Mouse (Mus musculus): ENCODE measurements around the gene Stk32b. TPM values are rescaled to one million over a fixed set of nuclear protein-coding genes. Genes with fewer than 3 reads are reported as not detected.

Stk32b gene
- polyA plus RNA-seq, 1 experiment from 2014 or later: 3.8 TPM

GRCm38 (mm10) chr5:37471584-37471983 is 245.4 kb downstream of the Stk32b start:
- Histone ChIP-seq H3K27me3 (ENCODE audit: insufficient read depth, low read length) (no peaks in the 10 kb centered on the region), H3K36me3 (ENCODE audit: insufficient read depth, low read length) (no peaks in the 10 kb centered on the region), H3K9me3 (ENCODE audit: low read length) (no peaks in the 10 kb centered on the region), H3K4me2 (replicated peaks; ENCODE audit: low read depth, low read length) (no peak overlapping the region), H3K9ac (replicated peaks; ENCODE audit: low read length) (no peak overlapping the region), H3K4me3 (ENCODE audit: low read length) (no peak overlapping the region), H3K4me1 (ENCODE audit: insufficient read depth, low read length) (no peaks in the 10 kb centered on the region), H3K27ac (ENCODE audit: low read length) (no peak overlapping the region)
- ATAC-seq (ENCODE audit: low FRiP score, low TSS enrichment): no peak
- WGBS: 78% methylated on average over 4 of the region's 4 CpGs

GRCm38 (mm10) chr5:37469031-37469430 is 247.9 kb downstream of the Stk32b start:
- Histone ChIP-seq H3K4me3 (ENCODE audit: low read length) (no peak overlapping the region), H3K9ac (replicated peaks; ENCODE audit: low read length) (no peak overlapping the region), H3K27me3 (ENCODE audit: insufficient read depth, low read length) (no peaks in the 10 kb centered on the region), H3K27ac (ENCODE audit: low read length) (no peak overlapping the region), H3K4me1 (ENCODE audit: insufficient read depth, low read length) (no peaks in the 10 kb centered on the region), H3K9me3 (ENCODE audit: low read length) (no peaks in the 10 kb centered on the region), H3K36me3 (ENCODE audit: insufficient read depth, low read length) (no peaks in the 10 kb centered on the region), H3K4me2 (replicated peaks; ENCODE audit: low read depth, low read length) (no peak overlapping the region)
- WGBS: 74% methylated on average over 5 of the region's 5 CpGs
- no peak for ATAC-seq (ENCODE audit: low FRiP score, low TSS enrichment)

GRCm38 (mm10) chr5:37467646-37468045 is 249.3 kb downstream of the Stk32b start:
- H3K4me3 ChIP-seq (ENCODE audit: low read length): no peak overlapping the region
- no peaks in the 10 kb centered on the region for H3K36me3 ChIP-seq (ENCODE audit: insufficient read depth, low read length)
- no peaks in the 10 kb centered on the region for H3K9me3 ChIP-seq (ENCODE audit: low read length)
- ATAC-seq (ENCODE audit: low FRiP score, low TSS enrichment): no peak
- no peaks in the 10 kb centered on the region for H3K4me1 ChIP-seq (ENCODE audit: insufficient read depth, low read length)
- no peak overlapping the region for H3K27ac ChIP-seq (ENCODE audit: low read length)
- H3K4me2 ChIP-seq (replicated peaks; ENCODE audit: low read depth, low read length): no peak overlapping the region
- H3K27me3 ChIP-seq (ENCODE audit: insufficient read depth, low read length): no peaks in the 10 kb centered on the region
- H3K9ac ChIP-seq (replicated peaks; ENCODE audit: low read length): no peak overlapping the region
- WGBS: 82% methylated on average over 2 of the region's 2 CpGs

- H3K4me2 ChIP-seq (replicated peaks; ENCODE audit: low read depth, low read length): no peak overlapping the region
- no peaks in the 10 kb centered on the region for H3K36me3 ChIP-seq (ENCODE audit: insufficient read depth, low read length)
- H3K9ac ChIP-seq (replicated peaks; ENCODE audit: low read length): no peak overlapping the region
- no peak overlapping the region for H3K27ac ChIP-seq (ENCODE audit: low read length)
- no peaks in the 10 kb centered on the region for H3K27me3 ChIP-seq (ENCODE audit: insufficient read depth, low read length)
- H3K9me3 ChIP-seq (ENCODE audit: low read length): no peaks in the 10 kb centered on the region
- WGBS: 95% methylated on average over 10 of the region's 10 CpGs
- ATAC-seq (ENCODE audit: low FRiP score, low TSS enrichment): no peak
- H3K4me3 ChIP-seq (ENCODE audit: low read length): no peak overlapping the region
- no peaks in the 10 kb centered on the region for H3K4me1 ChIP-seq (ENCODE audit: insufficient read depth, low read length)
Measured at GRCm38 (mm10) chr5:37465461-37465860, 251.5 kb downstream of the Stk32b start.

GRCm38 (mm10) chr5:37458236-37458635 is 258.7 kb downstream of the Stk32b start:
- no peak overlapping the region for H3K9ac ChIP-seq (replicated peaks; ENCODE audit: low read length)
- 49% methylated on average over 2 of the region's 2 CpGs for WGBS
- H3K27me3 ChIP-seq (ENCODE audit: insufficient read depth, low read length): no peaks in the 10 kb centered on the region
- no peak overlapping the region for H3K4me3 ChIP-seq (ENCODE audit: low read length)
- ATAC-seq (ENCODE audit: low FRiP score, low TSS enrichment): no peak
- H3K4me1 ChIP-seq (ENCODE audit: insufficient read depth, low read length): no peaks in the 10 kb centered on the region
- H3K36me3 ChIP-seq (ENCODE audit: insufficient read depth, low read length): no peaks in the 10 kb centered on the region
- no peak overlapping the region for H3K4me2 ChIP-seq (replicated peaks; ENCODE audit: low read depth, low read length)
- H3K27ac ChIP-seq (ENCODE audit: low read length): no peak overlapping the region
- no peaks in the 10 kb centered on the region for H3K9me3 ChIP-seq (ENCODE audit: low read length)

- Histone ChIP-seq H3K9me3 (ENCODE audit: low read length) (no peaks in the 10 kb centered on the region), H3K27ac (ENCODE audit: low read length) (no peak overlapping the region), H3K4me1 (ENCODE audit: insufficient read depth, low read length) (no peaks in the 10 kb centered on the region), H3K4me3 (ENCODE audit: low read length) (no peak overlapping the region), H3K9ac (replicated peaks; ENCODE audit: low read length) (no peak overlapping the region), H3K27me3 (ENCODE audit: insufficient read depth, low read length) (no peaks in the 10 kb centered on the region), H3K4me2 (replicated peaks; ENCODE audit: low read depth, low read length) (no peak overlapping the region), H3K36me3 (ENCODE audit: insufficient read depth, low read length) (no peaks in the 10 kb centered on the region)
- no peak for ATAC-seq (ENCODE audit: low FRiP score, low TSS enrichment)
- WGBS: 82% methylated on average over 2 of the region's 2 CpGs
Measured at GRCm38 (mm10) chr5:37457831-37458230, 259.1 kb downstream of the Stk32b start.

GRCm38 (mm10) chr5:37457191-37457590 is 259.8 kb downstream of the Stk32b start:
- H3K27me3 ChIP-seq (ENCODE audit: insufficient read depth, low read length): no peaks in the 10 kb centered on the region
- H3K4me1 ChIP-seq (ENCODE audit: insufficient read depth, low read length): no peaks in the 10 kb centered on the region
- H3K4me3 ChIP-seq (ENCODE audit: low read length): no peak overlapping the region
- no peaks in the 10 kb centered on the region for H3K36me3 ChIP-seq (ENCODE audit: insufficient read depth, low read length)
- no peak overlapping the region for H3K27ac ChIP-seq (ENCODE audit: low read length)
- no peak overlapping the region for H3K4me2 ChIP-seq (replicated peaks; ENCODE audit: low read depth, low read length)
- WGBS: 72% methylated on average over 5 of the region's 5 CpGs
- no peaks in the 10 kb centered on the region for H3K9me3 ChIP-seq (ENCODE audit: low read length)
- no peak overlapping the region for H3K9ac ChIP-seq (replicated peaks; ENCODE audit: low read length)
- ATAC-seq (ENCODE audit: low FRiP score, low TSS enrichment): no peak

- no peak overlapping the region for H3K4me3 ChIP-seq (ENCODE audit: low read length)
- no peaks in the 10 kb centered on the region for H3K4me1 ChIP-seq (ENCODE audit: insufficient read depth, low read length)
- no peaks in the 10 kb centered on the region for H3K9me3 ChIP-seq (ENCODE audit: low read length)
- H3K27me3 ChIP-seq (ENCODE audit: insufficient read depth, low read length): no peaks in the 10 kb centered on the region
- H3K4me2 ChIP-seq (replicated peaks; ENCODE audit: low read depth, low read length): no peak overlapping the region
- no peaks in the 10 kb centered on the region for H3K36me3 ChIP-seq (ENCODE audit: insufficient read depth, low read length)
- WGBS: 74% methylated on average over 2 of the region's 2 CpGs
- no peak for ATAC-seq (ENCODE audit: low FRiP score, low TSS enrichment)
- no peak overlapping the region for H3K9ac ChIP-seq (replicated peaks; ENCODE audit: low read length)
- H3K27ac ChIP-seq (ENCODE audit: low read length): no peak overlapping the region
Measured at GRCm38 (mm10) chr5:37456590-37456989, 260.4 kb downstream of the Stk32b start.

GRCm38 (mm10) chr5:37447546-37447945 is 269.4 kb downstream of the Stk32b start:
- Histone ChIP-seq H3K4me1 (ENCODE audit: insufficient read depth, low read length) (no peaks in the 10 kb centered on the region), H3K27me3 (ENCODE audit: insufficient read depth, low read length) (no peaks in the 10 kb centered on the region), H3K9ac (replicated peaks; ENCODE audit: low read length) (no peak overlapping the region), H3K36me3 (ENCODE audit: insufficient read depth, low read length) (no peaks in the 10 kb centered on the region), H3K4me3 (ENCODE audit: low read length) (no peak overlapping the region), H3K9me3 (ENCODE audit: low read length) (peaks cover 5% of the 10 kb centered on the region; the same call in 1 of the 2 replicates), H3K27ac (ENCODE audit: low read length) (no peak overlapping the region), H3K4me2 (replicated peaks; ENCODE audit: low read depth, low read length) (no peak overlapping the region)
- 88% methylated on average over 3 of the region's 3 CpGs for WGBS
- no peak for ATAC-seq (ENCODE audit: low FRiP score, low TSS enrichment)

- no peak overlapping the region for H3K4me3 ChIP-seq (ENCODE audit: low read length)
- no peak overlapping the region for H3K4me2 ChIP-seq (replicated peaks; ENCODE audit: low read depth, low read length)
- ATAC-seq (ENCODE audit: low FRiP score, low TSS enrichment): no peak
- no peak overlapping the region for H3K27ac ChIP-seq (ENCODE audit: low read length)
- no peaks in the 10 kb centered on the region for H3K36me3 ChIP-seq (ENCODE audit: insufficient read depth, low read length)
- H3K4me1 ChIP-seq (ENCODE audit: insufficient read depth, low read length): no peaks in the 10 kb centered on the region
- H3K27me3 ChIP-seq (ENCODE audit: insufficient read depth, low read length): no peaks in the 10 kb centered on the region
- 75% methylated on average over 2 of the region's 2 CpGs for WGBS
- H3K9me3 ChIP-seq (ENCODE audit: low read length): peaks cover 5% of the 10 kb centered on the region; the same call in 1 of the 2 replicates
- H3K9ac ChIP-seq (replicated peaks; ENCODE audit: low read length): no peak overlapping the region
Measured at GRCm38 (mm10) chr5:37442767-37443166, 274.2 kb downstream of the Stk32b start.

- Histone ChIP-seq H3K9me3 (ENCODE audit: low read length) (no peaks in the 10 kb centered on the region), H3K4me1 (ENCODE audit: insufficient read depth, low read length) (no peaks in the 10 kb centered on the region), H3K36me3 (ENCODE audit: insufficient read depth, low read length) (no peaks in the 10 kb centered on the region), H3K27ac (ENCODE audit: low read length) (no peak overlapping the region), H3K9ac (replicated peaks; ENCODE audit: low read length) (no peak overlapping the region), H3K4me2 (replicated peaks; ENCODE audit: low read depth, low read length) (no peak overlapping the region), H3K27me3 (ENCODE audit: insufficient read depth, low read length) (no peaks in the 10 kb centered on the region), H3K4me3 (ENCODE audit: low read length) (no peak overlapping the region)
- WGBS: 79% methylated on average over 3 of the region's 3 CpGs
- no peak for ATAC-seq (ENCODE audit: low FRiP score, low TSS enrichment)
Measured at GRCm38 (mm10) chr5:37435417-37435816, 281.6 kb downstream of the Stk32b start.

All from kidney, embryonic 16.5 days (tissue).